ENCODE assay signal across 7 mouse cellular contexts in the genomic region with DNA sequence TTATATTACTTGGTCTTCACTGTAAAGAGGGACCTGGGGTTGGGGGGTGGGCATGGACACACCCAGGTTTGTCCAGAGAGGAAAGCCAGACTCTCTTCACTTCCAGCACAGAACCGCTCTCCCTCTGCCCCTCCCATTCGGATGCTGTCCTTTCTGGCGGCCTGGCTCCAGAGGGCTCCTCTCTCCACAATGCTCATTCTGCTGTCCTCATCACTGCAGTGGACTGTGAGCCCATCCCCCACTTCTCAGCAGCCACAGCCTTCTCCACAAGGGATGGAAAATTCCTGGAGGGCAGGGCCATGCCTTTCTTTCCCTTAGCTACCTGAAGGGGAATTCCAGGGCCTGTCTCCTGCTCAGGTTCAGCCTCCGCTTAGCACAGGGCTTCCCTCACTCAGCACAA. TPM values are rescaled to one million over a fixed set of nuclear protein-coding genes. Genes with fewer than 3 reads are reported as not detected.
DNase-seq lines count a peak whose midpoint lies in the region; ATAC-seq and TF ChIP-seq lines count a peak whose summit lies in the region.

No protein-coding gene starts in this region.

- no peak for TF ChIP-seq EP300 in lung, postnatal 0 days (IDR thresholded peaks at IDR 0.05)

- ATAC-seq in lung, postnatal 0 days, result no peak
- no peak for ATAC-seq in midbrain, postnatal 0 days (ENCODE audit: low FRiP score)
- ATAC-seq in megakaryocyte-erythroid progenitor cell, adult 5-6 weeks (replicated peaks; ENCODE audit: low FRiP score, low TSS enrichment, poor library complexity, severe bottlenecking), result no peak

- H3K27me3 ChIP-seq in lung, postnatal 0 days (replicated peaks; ENCODE audit: insufficient read depth, low read length), result no peaks in the 10 kb centered on the region
- H3K27me3 ChIP-seq in midbrain, postnatal 0 days (ENCODE audit: insufficient read depth, low read length), result no peaks in the 10 kb centered on the region

- no peak for TF ChIP-seq CTCF in lung, postnatal 0 days (IDR thresholded peaks at IDR 0.05)
- no peak for TF ChIP-seq CTCF in midbrain, postnatal 0 days (IDR thresholded peaks at IDR 0.05)

- H3K9ac ChIP-seq in lung, postnatal 0 days (replicated peaks; ENCODE audit: low read depth), result no peak overlapping the region
- no peak overlapping the region for H3K9ac ChIP-seq in midbrain, postnatal 0 days (replicated peaks; ENCODE audit: low read length, poor library complexity, severe bottlenecking)

- H3K27ac ChIP-seq in lung, postnatal 0 days (ENCODE audit: low read length), result no peak overlapping the region
- no peak overlapping the region for H3K27ac ChIP-seq in midbrain, postnatal 0 days (ENCODE audit: low read depth, low read length)

- 34% methylated on average over 4 of the region's 4 CpGs for WGBS in lung, postnatal 0 days
- 46% methylated on average over 4 of the region's 4 CpGs for WGBS in midbrain, postnatal 0 days

- no peaks in the 10 kb centered on the region for H3K4me1 ChIP-seq in lung, postnatal 0 days (ENCODE audit: insufficient read depth, low read depth, low read length)
- no peaks in the 10 kb centered on the region; the same call in 1 of the 2 replicates for H3K4me1 ChIP-seq in midbrain, postnatal 0 days (ENCODE audit: insufficient read depth, low read length)

- H3K9me3 ChIP-seq in lung, postnatal 0 days (ENCODE audit: low read length), result no peaks in the 10 kb centered on the region
- H3K9me3 ChIP-seq in midbrain, postnatal 0 days (ENCODE audit: low read length), result no peaks in the 10 kb centered on the region

- H3K4me3 ChIP-seq in lung, postnatal 0 days (ENCODE audit: low read depth, low read length), result no peak overlapping the region
- H3K4me3 ChIP-seq in midbrain, postnatal 0 days (ENCODE audit: low read depth, low read length), result no peak overlapping the region

- DNase-seq in lung, adult 18-20 months, result peak; percentile 19 to 28
- no peak for DNase-seq in lung, postnatal 0 days (ENCODE audit: low spot score)
- DNase-seq in cerebellum, adult 9-11 months, result peak; percentile 78
- DNase-seq in kidney, adult 18-20 months, result peak; percentile 27
- DNase-seq in midbrain, postnatal 0 days (ENCODE audit: low spot score), result peak; percentile 23
- no peak for DNase-seq in ovary, postnatal 14 days (ENCODE audit: low spot score)

- no peak overlapping the region for H3K4me2 ChIP-seq in lung, postnatal 0 days (replicated peaks; ENCODE audit: low read depth, low read length)
- H3K4me2 ChIP-seq in midbrain, postnatal 0 days (ENCODE audit: low read depth, low read length, poor library complexity, severe bottlenecking), result no peak overlapping the region

- no peaks in the 10 kb centered on the region for H3K36me3 ChIP-seq in lung, postnatal 0 days (ENCODE audit: insufficient read depth, low read length)
- H3K36me3 ChIP-seq in midbrain, postnatal 0 days (ENCODE audit: insufficient read depth, low read length), result no peaks in the 10 kb centered on the region

RNA-seq across cellular contexts. Expression of gene Tpbgl, which starts 41.9 kb away (rescaled TPM):
- 0.58 and 0.79 TPM in 2 replicates for polyA plus RNA-seq in lung, postnatal 0 days (2015; fragmentation: Nextera tagmentation; extraction: Ambion mirVana)
- 2.8 and 4.5 TPM in 2 replicates for total RNA-seq in midbrain, postnatal 0 days (2014; rRNA removed)
- 1.7 and 2.3 TPM in 2 replicates for polyA plus RNA-seq in midbrain, postnatal 0 days (2015; fragmentation: Nextera tagmentation; extraction: Ambion mirVana)
- 0.35 TPM in 1 of 2 replicates, not detected in the other for total RNA-seq in megakaryocyte-erythroid progenitor cell, adult 5-6 weeks (2014; fragmentation: Nextera tagmentation)
- 0.05 TPM in 1 of 2 replicates, not detected in the other for total RNA-seq in megakaryocyte-erythroid progenitor cell, adult 5-6 weeks (2017)

RNA-seq across cellular contexts. Expression of gene Slco2b1, which starts 42.3 kb away (rescaled TPM):
- polyA plus RNA-seq in lung, postnatal 0 days (2015; fragmentation: Nextera tagmentation; extraction: Ambion mirVana), result 3.8 and 3.9 TPM in 2 replicates
- total RNA-seq in midbrain, postnatal 0 days (2014; rRNA removed), result 10.2 and 13.9 TPM in 2 replicates
- 6.5 TPM in 2 replicates for polyA plus RNA-seq in midbrain, postnatal 0 days (2015; fragmentation: Nextera tagmentation; extraction: Ambion mirVana)
- 0.64 TPM in 1 of 2 replicates, not detected in the other for total RNA-seq in megakaryocyte-erythroid progenitor cell, adult 5-6 weeks (2014; fragmentation: Nextera tagmentation)
- total RNA-seq in megakaryocyte-erythroid progenitor cell, adult 5-6 weeks (2017), result 0.11 TPM in 1 of 2 replicates, not detected in the other

Comparison
In these comparisons a context has a peak if more than half of its experiments do, and no peak if none do; other contexts are left out.
1. DNase-seq: peak in lung, adult 18-20 months (2 of 2), cerebellum, adult 9-11 months (single experiment), kidney, adult 18-20 months (single experiment) and midbrain, postnatal 0 days (single experiment); none in lung, postnatal 0 days (single experiment) and ovary, postnatal 14 days (single experiment).